Mouse (Mus musculus) forebrain, embryonic 15.5 days (tissue): ENCODE results near the gene Slc25a13. TPM values are rescaled to one million over a fixed set of nuclear protein-coding genes. Genes with fewer than 3 reads are reported as not detected.

Experiments used
- ATAC-seq: fragments of 200-750 bp; cut with Nextera tagmentation; replicated peaks from 2 replicates; pipeline ENCODE4 v1.8.0; 2017; ENCODE audit warnings: mild to moderate bottlenecking, moderate TSS enrichment, moderate library complexity
- H3K27ac ChIP-seq: fragments of 300-500 bp; sonication (generic); replicated peaks from 2 replicates; pipeline ENCODE4 v1.5.1; 2015; ENCODE audit warnings: mild to moderate bottlenecking, inconsistent platforms
- H3K27me3 ChIP-seq: fragments of 300-500 bp; sonication (generic); 2 replicates; pipeline ENCODE4 v1.6.1; 2015; ENCODE audit warnings: inconsistent platforms
- H3K36me3 ChIP-seq: fragments of 300-500 bp; sonication (generic); 2 replicates; pipeline ENCODE4 v1.6.1; 2015; ENCODE audit warnings: mild to moderate bottlenecking, inconsistent platforms
- H3K4me1 ChIP-seq: fragments of 300-500 bp; sonication (generic); 2 replicates; pipeline ENCODE4 v1.6.1; 2015; ENCODE audit warnings: inconsistent platforms
- H3K4me2 ChIP-seq: fragments of 300-500 bp; sonication (generic); replicated peaks from 2 replicates; pipeline ENCODE4 v1.6.1; 2015; ENCODE audit warnings: mild to moderate bottlenecking, inconsistent platforms
- H3K4me3 ChIP-seq: fragments of 300-500 bp; sonication (generic); 2 replicates; pipeline ENCODE4 v1.5.1; 2015; ENCODE audit warnings: mild to moderate bottlenecking, inconsistent platforms
- H3K9ac ChIP-seq: fragments of 300-500 bp; sonication (generic); replicated peaks from 2 replicates; pipeline ENCODE4 v1.6.1; 2015; ENCODE audit warnings: mild to moderate bottlenecking, inconsistent platforms
- H3K9me3 ChIP-seq: fragments of 300-500 bp; sonication (generic); 2 replicates; pipeline ENCODE4 v1.6.1; 2016; ENCODE audit warnings: inconsistent platforms
- WGBS: fragments of 180-500 bp; shearing (Covaris S2); methylation state at CpG from one replicate; pipeline ENCODE4 v1.1.7; 2015; ENCODE audit warnings: mixed read lengths; 5-methylcytosine and 5-hydroxymethylcytosine counted together
- polyA plus RNA-seq: library from polyadenylated mRNA; unstranded; fragments of >200 nt; fragmentation: Nextera tagmentation; extraction: Ambion mirVana; gene quantifications from 2 replicates; pipeline ENCODE4 v1.2.1, GENCODE M21; 2015

Gene Slc25a13
- polyA plus RNA-seq, 1 experiment from 2014 or later, result 9.9 TPM

DNA sequence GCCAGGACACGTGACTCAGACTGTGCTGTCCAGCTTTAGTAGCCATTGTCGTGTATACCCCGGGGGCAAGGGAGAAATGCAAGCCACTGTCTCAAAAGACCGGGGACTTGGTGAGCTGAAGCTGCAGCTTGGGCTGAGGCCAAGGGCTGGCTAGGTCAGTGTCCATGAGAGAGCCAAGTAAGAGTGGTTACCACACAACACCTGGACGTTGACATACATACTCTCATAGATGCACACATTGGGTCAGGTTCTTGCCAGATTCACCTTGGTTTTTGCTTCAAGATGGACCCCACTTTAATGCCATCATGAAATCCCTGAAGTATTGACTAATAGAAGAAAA is 283 bp upstream of the Slc25a13 start:
- Histone ChIP-seq H3K9ac (peak overlapping the region; percentile 62), H3K4me3 (peak overlapping the region; percentile 51), H3K36me3 (no peaks in the 10 kb centered on the region), H3K27me3 (no peaks in the 10 kb centered on the region), H3K4me1 (peaks cover 16% of the 10 kb centered on the region), H3K4me2 (peak overlapping the region; percentile 97), H3K9me3 (no peaks in the 10 kb centered on the region), H3K27ac (no peak overlapping the region)
- 9% methylated on average over 5 of the region's 5 CpGs for WGBS
- ATAC-seq, result no peak

- peak; percentile 14; the same call in 1 of the 2 replicates for ATAC-seq
- Histone ChIP-seq H3K9me3 (no peaks in the 10 kb centered on the region), H3K4me1 (peaks cover 16% of the 10 kb centered on the region), H3K4me3 (peak overlapping the region; percentile 51), H3K27ac (no peak overlapping the region), H3K9ac (peak overlapping the region; percentile 62; the same call in 1 of the 2 replicates), H3K36me3 (no peaks in the 10 kb centered on the region), H3K27me3 (no peaks in the 10 kb centered on the region), H3K4me2 (peak overlapping the region; percentile 97)
- 34% methylated on average over 5 of the region's 5 CpGs for WGBS
Observed at GRCm38 (mm10) chr6:6216120-6216506, 860 bp downstream of the Slc25a13 start.

DNA sequence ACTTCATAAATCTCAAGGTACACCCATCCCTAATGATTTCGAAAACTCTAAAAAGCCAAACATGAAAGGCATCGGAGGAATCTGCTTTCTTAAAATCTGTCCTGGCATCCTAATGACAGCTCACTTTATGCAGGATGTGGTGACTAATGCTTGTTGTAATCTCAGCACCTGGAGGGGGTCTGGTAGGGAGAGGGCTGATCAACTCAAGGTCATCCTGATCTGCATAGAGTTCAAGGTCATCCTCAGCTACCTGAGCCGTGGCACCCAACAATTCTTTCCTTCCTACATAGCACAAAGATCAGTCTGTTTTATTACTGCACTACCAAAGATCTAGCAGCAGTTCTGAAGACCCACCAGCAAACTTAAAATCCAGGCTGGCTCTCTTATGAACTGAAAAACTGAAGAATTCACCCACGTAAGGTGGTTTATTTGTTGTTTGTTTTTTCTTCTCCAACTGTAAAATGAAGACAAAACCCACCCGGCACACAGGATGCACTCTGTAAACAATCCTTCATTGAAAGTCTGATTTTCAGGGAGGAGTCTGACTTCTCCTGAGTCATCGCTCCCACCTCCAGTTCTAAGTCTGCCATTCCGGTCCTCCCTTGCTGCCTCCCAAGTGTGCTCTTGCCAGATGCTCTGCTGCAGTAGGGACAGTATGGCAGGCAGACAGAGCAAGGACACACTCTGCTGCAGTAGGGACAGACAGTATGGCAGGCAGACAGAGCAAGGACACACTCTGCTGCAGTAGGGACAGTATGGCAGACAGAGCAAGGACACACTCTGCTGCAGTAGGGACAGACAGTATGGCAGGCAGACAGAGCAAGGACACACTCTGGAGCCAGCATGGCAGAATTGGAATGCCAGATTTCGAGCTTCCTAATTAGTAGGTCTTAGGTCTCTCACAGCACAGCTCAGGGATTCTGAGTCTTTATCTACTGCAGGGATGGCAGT is 4.3 kb downstream of the Slc25a13 start:
- no peaks in the 10 kb centered on the region for H3K9me3 ChIP-seq
- no peak overlapping the region for H3K4me3 ChIP-seq
- no peak overlapping the region for H3K27ac ChIP-seq
- H3K4me2 ChIP-seq, result no peak overlapping the region
- peaks cover 16% of the 10 kb centered on the region for H3K4me1 ChIP-seq
- no peak for ATAC-seq
- 85% methylated on average over 8 of the region's 8 CpGs for WGBS
- H3K9ac ChIP-seq, result no peak overlapping the region
- H3K27me3 ChIP-seq, result no peaks in the 10 kb centered on the region
- H3K36me3 ChIP-seq, result no peaks in the 10 kb centered on the region

DNA sequence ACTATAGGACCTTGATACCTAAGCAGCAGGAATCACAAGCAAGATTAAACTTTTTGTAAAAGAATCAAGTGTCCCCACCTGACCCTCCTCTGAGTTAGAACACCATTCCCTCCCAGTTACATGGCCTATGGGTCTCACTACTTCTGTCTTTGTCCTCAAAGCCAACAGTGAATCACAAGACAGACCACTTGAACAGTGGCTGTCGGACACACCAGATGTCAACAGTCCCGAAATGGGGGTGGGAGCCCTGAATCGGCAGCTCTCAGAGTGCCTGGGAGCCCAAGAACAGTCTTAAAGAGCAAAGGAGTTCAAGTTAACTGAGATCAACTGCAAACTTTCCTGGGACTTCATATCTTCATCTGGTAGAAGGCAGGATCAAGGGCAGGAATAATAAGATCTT is 5.0 kb downstream of the Slc25a13 start:
- ATAC-seq, result no peak
- no peak overlapping the region for H3K27ac ChIP-seq

GRCm38 (mm10) chr6:6210637-6211036 is 6.3 kb downstream of the Slc25a13 start:
- no peak overlapping the region for H3K9ac ChIP-seq
- H3K4me3 ChIP-seq, result no peak overlapping the region
- 98% methylated on average over 7 of the region's 7 CpGs for WGBS
- no peaks in the 10 kb centered on the region for H3K36me3 ChIP-seq
- H3K27ac ChIP-seq, result no peak overlapping the region
- no peak for ATAC-seq
- no peaks in the 10 kb centered on the region for H3K9me3 ChIP-seq
- H3K4me1 ChIP-seq, result 0 out of 2 replicates have a peak, but pooled peaks cover under 1% of the 10 kb centered on the region
- no peak overlapping the region for H3K4me2 ChIP-seq
- H3K27me3 ChIP-seq, result no peaks in the 10 kb centered on the region

More for the DNA sequence above, 5.0 kb downstream of the Slc25a13 start:
- H3K9ac ChIP-seq, result no peak overlapping the region
- no peak overlapping the region for H3K4me2 ChIP-seq
- no peaks in the 10 kb centered on the region for H3K27me3 ChIP-seq
- H3K4me3 ChIP-seq, result no peak overlapping the region
- H3K9me3 ChIP-seq, result no peaks in the 10 kb centered on the region
- 83% methylated on average over 3 of the region's 3 CpGs for whole genome bisulfite sequencing
- no peaks in the 10 kb centered on the region for H3K36me3 ChIP-seq
- H3K4me1 ChIP-seq, result peaks cover 12% of the 10 kb centered on the region

- 83% methylated on average over 4 of the region's 4 CpGs for WGBS
- H3K27ac ChIP-seq, result no peak overlapping the region
- no peak overlapping the region for H3K4me3 ChIP-seq
- ATAC-seq, result no peak
- H3K27me3 ChIP-seq, result no peaks in the 10 kb centered on the region
- H3K9me3 ChIP-seq, result no peaks in the 10 kb centered on the region
- H3K4me1 ChIP-seq, result no peaks in the 10 kb centered on the region
- no peaks in the 10 kb centered on the region for H3K36me3 ChIP-seq
- H3K9ac ChIP-seq, result no peak overlapping the region
- no peak overlapping the region for H3K4me2 ChIP-seq
Observed at GRCm38 (mm10) chr6:6208351-6209059, 8.5 kb downstream of the Slc25a13 start.

- Histone ChIP-seq H3K27me3 (no peaks in the 10 kb centered on the region), H3K4me3 (no peak overlapping the region), H3K9ac (no peak overlapping the region), H3K36me3 (no peaks in the 10 kb centered on the region), H3K27ac (no peak overlapping the region), H3K4me2 (no peak overlapping the region), H3K9me3 (no peaks in the 10 kb centered on the region), H3K4me1 (no peaks in the 10 kb centered on the region)
- no peak for ATAC-seq
- 86% methylated on average over 3 of the region's 3 CpGs for WGBS
Observed at GRCm38 (mm10) chr6:6207836-6208235, 9.1 kb downstream of the Slc25a13 start.

DNA sequence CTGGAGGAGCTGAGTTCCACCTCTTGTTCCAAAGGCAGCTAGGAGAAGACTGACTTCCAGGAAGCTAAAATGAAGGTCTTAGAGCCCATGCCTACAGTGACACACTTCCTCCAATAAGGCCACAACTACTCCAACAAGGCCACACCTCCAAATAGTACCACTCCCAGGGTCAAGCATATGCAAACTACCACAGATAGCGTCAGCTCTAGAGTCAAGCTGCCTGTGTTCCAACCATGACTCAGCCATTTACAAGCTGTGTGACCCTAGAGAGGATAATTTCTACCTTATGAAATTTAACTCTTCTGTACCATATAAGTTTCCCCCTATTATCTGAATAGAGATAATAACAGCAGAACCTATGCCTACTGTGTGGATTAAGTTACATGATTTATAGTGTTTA is 9.6 kb downstream of the Slc25a13 start:
- WGBS, result 90% methylated on average over 1 of the region's 1 CpGs
- no peaks in the 10 kb centered on the region for H3K27me3 ChIP-seq
- no peak overlapping the region for H3K4me2 ChIP-seq
- no peaks in the 10 kb centered on the region for H3K36me3 ChIP-seq
- no peaks in the 10 kb centered on the region for H3K4me1 ChIP-seq
- ATAC-seq, result no peak
- no peak overlapping the region for H3K4me3 ChIP-seq
- no peak overlapping the region for H3K9ac ChIP-seq
- H3K27ac ChIP-seq, result no peak overlapping the region
- H3K9me3 ChIP-seq, result no peaks in the 10 kb centered on the region

GRCm38 (mm10) chr6:6205599-6206165 is 11.3 kb downstream of the Slc25a13 start:
- ATAC-seq, result no peak
- Histone ChIP-seq H3K27me3 (no peaks in the 10 kb centered on the region), H3K27ac (no peak overlapping the region), H3K4me3 (no peak overlapping the region), H3K4me2 (no peak overlapping the region), H3K9me3 (no peaks in the 10 kb centered on the region), H3K36me3 (no peaks in the 10 kb centered on the region), H3K4me1 (no peaks in the 10 kb centered on the region), H3K9ac (no peak overlapping the region)
- 93% methylated on average over 3 of the region's 3 CpGs for WGBS

DNA sequence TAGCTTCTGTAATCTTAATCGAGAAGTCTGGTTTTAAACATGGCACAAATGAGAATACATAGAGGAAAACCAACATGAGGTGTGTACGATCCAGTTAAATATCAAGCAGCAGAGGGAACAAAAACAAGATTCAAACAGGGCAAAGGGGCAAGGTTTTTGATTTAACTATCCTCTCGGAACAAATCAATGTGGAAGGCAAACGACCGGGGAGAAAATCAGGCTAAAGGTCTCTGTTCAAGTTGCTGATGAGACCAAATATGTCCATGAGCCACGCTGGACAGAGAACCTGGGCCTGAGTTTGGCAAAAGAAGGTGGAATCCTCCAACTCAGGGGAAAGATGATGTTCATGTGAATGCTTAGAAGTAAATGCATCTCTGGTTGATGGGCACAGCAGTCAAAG is 14.5 kb downstream of the Slc25a13 start:
- no peak for ATAC-seq
- Histone ChIP-seq H3K27ac (no peak overlapping the region), H3K4me3 (no peak overlapping the region), H3K36me3 (no peaks in the 10 kb centered on the region), H3K4me2 (no peak overlapping the region), H3K9me3 (no peaks in the 10 kb centered on the region), H3K9ac (no peak overlapping the region), H3K4me1 (no peaks in the 10 kb centered on the region), H3K27me3 (no peaks in the 10 kb centered on the region)
- WGBS, result 90% methylated on average over 6 of the region's 6 CpGs

DNA sequence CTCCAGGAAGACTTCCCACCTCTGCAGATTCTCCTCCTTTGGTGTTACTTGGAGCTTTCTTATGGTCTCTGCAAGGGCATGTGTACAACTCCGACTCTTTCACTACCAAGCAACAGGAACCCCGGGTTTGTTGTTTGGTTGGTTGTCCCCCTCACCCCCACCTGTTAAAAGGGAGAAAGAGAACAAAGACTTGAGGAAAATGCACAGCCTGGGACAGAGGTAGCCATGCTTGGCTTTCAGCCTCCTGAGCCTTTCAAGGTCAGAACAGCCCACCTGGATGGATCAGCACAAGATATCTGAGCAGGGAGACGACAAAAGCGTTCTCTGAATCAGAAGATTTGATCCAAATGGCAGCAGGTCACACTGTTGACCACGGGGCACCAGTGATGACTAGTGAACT is 15.0 kb downstream of the Slc25a13 start:
- H3K4me1 ChIP-seq, result no peaks in the 10 kb centered on the region
- H3K27ac ChIP-seq, result no peak overlapping the region
- H3K9ac ChIP-seq, result no peak overlapping the region
- 84% methylated on average over 5 of the region's 5 CpGs for WGBS
- H3K27me3 ChIP-seq, result no peaks in the 10 kb centered on the region
- no peak overlapping the region for H3K4me2 ChIP-seq
- no peak for ATAC-seq
- no peaks in the 10 kb centered on the region for H3K36me3 ChIP-seq
- no peak overlapping the region for H3K4me3 ChIP-seq
- H3K9me3 ChIP-seq, result no peaks in the 10 kb centered on the region
